Mouse (Mus musculus) cortical plate, adult 2 months (tissue): Measurements from ENCODE around the gene Cxcl10.
A peak's percentile ranks its signal among the peaks of the same experiment; 100 is the strongest.

Source experiments
- CTCF ChIP-seq: fragments of 200-500 bp; IDR thresholded peaks from 2 replicates; pipeline ENCODE4 v1.5.1; 2011; ENCODE audit warnings: mild to moderate bottlenecking, control low read depth, low read length; ENCODE audit not compliant: insufficient read depth; ENCODE audit errors: extremely low read depth
- POLR2A ChIP-seq: fragments of 200-500 bp; IDR thresholded peaks from 2 replicates; pipeline ENCODE4 v1.6.1; 2011; ENCODE audit warnings: mild to moderate bottlenecking, low read length, control low read depth; ENCODE audit not compliant: insufficient read depth; ENCODE audit errors: extremely low read depth

DNA sequence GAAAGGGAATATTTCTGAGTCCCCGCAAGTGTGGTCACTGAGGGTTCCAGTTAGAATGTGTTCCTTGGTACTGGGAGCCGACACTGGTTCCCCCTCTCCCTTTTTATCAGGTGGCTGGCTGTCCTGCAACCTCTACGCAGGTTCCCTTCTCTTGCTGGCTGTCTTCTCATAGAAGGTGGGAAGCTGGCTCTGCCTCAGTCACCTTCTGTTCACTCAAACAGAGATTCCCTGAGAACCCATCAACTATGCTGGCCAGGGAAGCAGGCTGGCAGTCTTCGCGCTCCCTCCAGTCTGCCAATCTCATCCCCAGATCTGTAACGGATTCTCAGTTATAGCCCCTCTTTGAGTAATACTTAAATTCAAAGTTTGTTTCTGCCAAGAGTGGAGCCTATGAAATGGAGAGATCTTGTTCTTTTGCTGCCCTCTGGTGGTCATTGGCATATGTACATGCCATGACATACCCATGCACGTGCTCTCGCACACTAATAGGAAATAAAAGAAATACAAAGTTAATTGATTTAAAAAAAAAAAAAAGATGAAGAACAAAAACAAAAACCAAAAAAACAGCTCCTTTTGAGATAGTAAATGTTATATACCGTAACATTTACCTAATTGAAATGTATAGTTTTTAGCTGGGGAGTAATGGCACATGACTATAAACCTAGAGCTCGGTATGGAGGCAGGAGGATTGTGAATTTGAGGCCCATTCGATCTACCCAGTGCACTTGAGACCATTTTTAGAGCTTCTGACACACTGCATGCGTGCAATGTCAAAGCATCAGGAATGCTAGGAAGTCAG is 33.1 kb upstream of the Cxcl10 start:
- TF ChIP-seq POLR2A (no peak), CTCF (peak; percentile 75)
